Mouse (Mus musculus) left cerebral cortex, adult 18-20 months (tissue): ENCODE data around the gene Capn13. TPM values are rescaled to one million over a fixed set of nuclear protein-coding genes. Genes with fewer than 3 reads are reported as not detected.
A peak's percentile ranks its signal among the peaks of the same experiment; 100 is the strongest.

ENCODE experiments used
- DNase-seq, 2 experiments: peaks; one replicate each; pipeline ENCODE4 v3.0.0; 2021 to 2022; ENCODE audit warnings: low spot score in 2 of 2, mixed read lengths in 1 of 2
- long read RNA-seq, 2 experiments: library from polyadenylated mRNA; stranded (forward); transcript quantifications; one replicate each; pipeline ENCODE4 v2.0.0; 2021
- total RNA-seq, 2 experiments: library from RNA; stranded (reverse); gene quantifications; 2 replicates each; pipeline ENCODE4 v1.2.3; 2021

The Capn13 gene
- total RNA-seq: not detected
- long read RNA-seq, experiment 1, partial matches to known transcripts: 0 of 2 reads
- long read RNA-seq, experiment 1, other reads (novel, unspliced or antisense): 2 of 2 reads
- long read RNA-seq, experiment 2, partial matches to known transcripts: 0 of 1 reads
- long read RNA-seq, experiment 2, other reads (novel, unspliced or antisense): 1 of 1 reads

DNA sequence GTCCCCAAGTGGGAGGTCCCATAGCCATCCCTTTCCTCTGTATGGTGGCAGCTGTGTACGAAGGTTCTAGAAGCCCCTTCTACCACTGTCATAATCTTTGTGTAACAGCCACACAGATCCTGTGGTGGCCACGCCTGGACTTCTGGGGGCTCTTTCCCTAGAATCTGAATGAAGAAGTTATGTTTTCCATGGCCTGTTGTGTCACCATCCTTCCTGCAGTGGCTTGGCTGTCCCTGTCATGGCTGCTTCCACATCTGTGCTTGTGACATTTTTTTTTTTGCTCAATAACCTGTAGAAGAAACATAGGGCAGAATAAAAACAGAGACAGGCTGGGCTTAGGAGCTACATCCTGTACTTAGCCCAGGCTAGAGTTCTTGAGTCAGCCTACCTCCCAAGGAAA, at the start of gene Capn13:
Gene Capn13, minus strand, starts transcription at position 5 of the 400 bp plus-strand sequence.
- DNase-seq: no peak

GRCm38 (mm10) chr17:73449104-73449503, 48.4 kb upstream of the Capn13 start:
- DNase-seq: no peak

GRCm38 (mm10) chr17:73440798-73441197, 40.1 kb upstream of the Capn13 start:
- DNase-seq: no peak

GRCm38 (mm10) chr17:73432564-73433006, 31.9 kb upstream of the Capn13 start:
- DNase-seq: no peak

GRCm38 (mm10) chr17:73432058-73432457, 31.4 kb upstream of the Capn13 start:
- DNase-seq: no peak

DNA sequence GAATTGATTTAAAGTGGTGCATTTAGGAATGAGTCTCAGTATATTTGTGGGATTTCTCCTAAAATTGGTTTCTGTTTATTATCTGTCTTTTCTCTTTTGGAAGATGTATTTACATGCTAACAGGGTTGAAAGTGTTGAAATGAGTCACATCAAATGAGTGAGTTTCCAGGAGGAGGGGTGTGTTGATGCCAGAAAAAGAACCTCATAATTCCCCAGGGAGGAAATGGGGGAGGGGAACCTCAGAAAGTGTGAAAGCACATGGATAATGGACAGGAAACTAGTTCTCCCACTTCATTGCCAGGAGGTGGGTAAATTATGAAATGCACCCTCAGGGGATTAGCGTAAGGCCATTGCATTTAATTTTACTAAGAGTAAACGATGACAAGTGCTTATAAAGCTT, 16.7 kb upstream of the Capn13 start:
- DNase-seq: peak; percentile 9 to 10

DNA sequence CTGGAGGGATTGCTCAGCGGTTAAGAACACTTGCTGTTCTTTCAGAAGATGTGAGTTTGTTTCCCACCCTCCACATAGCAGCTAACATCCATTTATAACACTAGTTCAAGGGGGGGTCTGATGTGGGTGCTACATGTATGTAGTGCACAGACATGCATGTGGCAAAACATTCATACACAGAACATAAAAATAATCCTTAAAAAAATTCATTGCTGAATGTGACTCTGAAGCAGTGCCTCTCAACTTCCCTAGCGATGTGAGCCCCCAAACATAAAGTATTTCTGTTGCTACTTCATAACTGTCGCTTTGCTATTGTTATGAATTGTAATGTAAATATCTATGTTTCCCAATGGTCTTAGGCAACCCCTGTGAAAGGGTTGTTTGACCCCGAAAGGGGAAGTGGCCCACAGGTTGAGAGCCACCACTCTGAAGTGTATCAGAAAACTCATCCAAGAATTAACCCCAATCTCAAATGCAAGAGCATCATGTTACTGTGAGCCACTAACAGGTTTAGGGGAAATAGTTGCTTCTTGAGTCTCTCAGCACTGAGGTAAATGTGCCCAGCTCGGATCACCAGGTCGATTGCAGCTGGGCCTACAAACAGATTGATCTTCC, 15.6 kb upstream of the Capn13 start:
- no peak for DNase-seq

DNA sequence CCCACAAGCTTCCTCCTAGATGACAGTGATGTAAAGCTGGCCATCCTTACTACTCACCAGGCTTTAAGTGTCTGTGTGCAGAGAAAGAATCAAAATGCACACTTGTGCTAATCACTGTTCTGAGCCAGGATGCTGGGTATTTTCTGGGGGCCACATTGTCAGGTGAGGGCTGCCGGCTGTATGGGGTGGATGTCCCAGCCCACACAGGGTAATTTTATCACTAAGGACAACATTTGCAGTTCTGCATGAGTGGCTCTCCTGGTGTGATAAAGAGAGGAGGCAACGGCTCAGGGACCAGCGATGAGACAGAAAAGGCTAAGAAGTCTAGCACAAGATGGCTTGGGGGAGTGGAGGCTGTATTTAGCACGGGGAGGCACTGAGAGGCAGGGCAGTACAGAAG, 11.2 kb upstream of the Capn13 start:
- no peak for DNase-seq

DNA sequence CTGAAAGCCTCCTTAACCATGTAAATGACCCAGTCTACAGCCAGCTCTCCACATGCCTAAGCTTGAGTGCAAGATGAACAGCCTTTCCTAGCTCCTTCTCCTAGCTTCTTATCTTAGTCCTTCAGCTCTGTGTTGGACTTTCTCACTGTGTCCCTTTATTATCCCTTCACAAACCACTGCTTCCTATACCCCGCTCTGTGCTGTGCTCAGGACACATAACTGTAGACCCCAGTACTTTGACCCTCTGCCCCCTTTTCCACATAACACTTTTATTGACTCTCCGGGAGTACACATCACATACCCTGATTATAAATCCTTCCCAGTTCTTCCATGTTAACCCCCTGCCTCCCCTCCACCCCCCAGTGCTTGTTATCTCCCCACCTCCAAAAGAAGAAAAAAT, 606 bp upstream of the Capn13 start:
- no peak for DNase-seq

DNA sequence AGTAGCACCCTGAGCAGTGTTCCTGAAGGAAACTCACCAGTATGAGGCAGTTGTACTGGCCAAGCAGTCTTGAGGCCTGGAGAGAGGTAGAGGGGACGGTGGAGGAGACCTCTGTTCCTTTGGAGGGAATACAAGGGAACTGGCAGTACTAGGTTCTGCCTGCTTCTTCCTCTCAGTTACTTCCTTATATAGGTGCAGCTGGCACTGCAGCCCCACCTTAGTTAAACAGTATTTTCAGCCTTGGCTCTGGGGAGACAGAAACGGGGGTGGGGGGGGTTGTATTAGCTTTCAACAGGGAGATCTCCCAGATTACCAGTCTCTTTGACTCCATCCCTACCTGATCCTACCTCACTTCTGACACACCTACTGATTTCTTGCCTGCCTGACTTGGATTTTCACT, 1.5 kb downstream of the Capn13 start:
- no peak for DNase-seq

DNA sequence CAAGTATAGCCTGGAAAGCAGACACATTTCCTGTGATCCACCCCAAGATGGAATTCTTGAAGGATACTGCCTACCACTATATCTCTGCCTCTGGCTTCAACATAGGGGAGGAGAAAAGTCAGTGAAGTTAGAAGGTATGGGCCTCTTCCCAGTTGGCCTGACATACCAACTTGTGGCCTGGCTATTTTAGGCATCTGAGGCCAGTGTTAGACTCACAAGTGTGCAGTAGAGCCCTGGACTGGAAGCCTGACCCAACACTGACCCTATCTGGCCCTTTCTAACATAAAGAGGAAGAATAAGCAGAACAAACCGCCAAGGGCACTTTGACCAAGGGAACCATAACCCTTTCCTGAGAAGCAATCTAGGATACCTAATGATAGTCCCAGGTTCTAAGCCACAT, 7.3 kb downstream of the Capn13 start:
- no peak for DNase-seq

DNA sequence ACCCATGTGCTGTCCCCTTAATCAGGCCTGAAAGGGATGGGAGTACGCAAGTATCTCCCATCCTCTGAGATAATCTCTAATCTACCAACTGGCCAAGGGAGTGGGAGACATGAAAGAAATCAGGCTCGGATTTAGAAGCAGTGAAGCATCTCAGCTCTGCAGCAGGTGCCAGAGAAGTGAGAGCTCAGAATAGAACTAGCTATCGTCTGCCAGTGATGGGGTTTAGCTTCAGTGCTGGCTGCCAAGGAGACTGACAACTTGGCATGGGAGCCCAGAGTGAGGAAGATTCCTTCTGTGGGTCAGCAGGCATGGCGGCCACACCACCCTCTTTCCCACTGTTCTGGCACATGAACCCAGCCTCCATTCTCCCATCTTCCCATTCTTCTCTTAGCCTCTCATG, 8.9 kb downstream of the Capn13 start:
- peak; percentile 39 to 54 for DNase-seq

DNA sequence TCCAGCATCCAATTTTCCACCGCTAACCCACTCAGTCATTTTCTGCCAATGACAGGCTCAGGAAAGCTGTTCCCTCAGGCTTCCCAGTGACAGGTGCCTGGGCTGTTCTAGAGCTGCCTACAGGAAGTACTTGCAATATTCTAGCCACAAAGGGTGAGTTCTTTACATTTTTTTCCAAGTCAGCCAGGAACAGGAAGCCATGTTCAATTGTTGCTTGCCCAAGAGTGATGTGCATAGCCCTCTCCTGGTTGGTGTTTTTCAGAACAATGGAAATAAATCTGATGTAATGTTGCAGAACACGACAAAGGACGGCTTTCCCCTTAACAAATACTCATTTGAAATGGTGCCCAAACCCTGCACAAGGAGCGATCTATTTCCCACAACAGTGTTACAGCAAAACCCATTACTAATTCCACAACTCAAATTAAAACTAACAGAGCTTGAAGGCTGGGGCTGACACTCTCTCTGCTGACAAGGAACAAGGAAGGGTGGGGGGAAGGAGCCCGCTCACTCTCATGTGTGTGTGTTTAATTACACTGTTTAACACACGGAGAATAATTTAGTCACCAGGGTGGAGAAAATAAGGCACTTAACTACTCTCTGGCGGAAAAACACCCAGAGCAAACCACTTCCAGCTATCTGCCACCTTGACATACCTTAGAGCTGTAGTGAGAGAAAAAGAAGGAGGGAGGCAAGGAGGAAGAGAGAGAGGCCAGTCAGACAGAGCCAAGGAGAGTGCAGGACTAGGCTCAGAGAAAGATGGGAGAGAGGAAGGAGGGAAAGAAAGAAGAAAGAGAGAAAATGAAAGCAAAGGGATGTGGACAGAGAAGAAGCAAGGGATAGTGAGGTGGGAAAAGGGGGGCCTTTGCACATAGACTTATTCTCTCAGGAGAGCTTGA, 10.2 kb downstream of the Capn13 start:
- DNase-seq: no peak

- no peak for DNase-seq
Measured at GRCm38 (mm10) chr17:73389336-73389735, 11.3 kb downstream of the Capn13 start.

- peak; percentile 5 to 7 for DNase-seq
Measured at GRCm38 (mm10) chr17:73386581-73386980, 14.1 kb downstream of the Capn13 start.

GRCm38 (mm10) chr17:73385940-73386339, 14.7 kb downstream of the Capn13 start:
- no peak for DNase-seq

GRCm38 (mm10) chr17:73382327-73383014, 18.2 kb downstream of the Capn13 start:
- DNase-seq: no peak

DNA sequence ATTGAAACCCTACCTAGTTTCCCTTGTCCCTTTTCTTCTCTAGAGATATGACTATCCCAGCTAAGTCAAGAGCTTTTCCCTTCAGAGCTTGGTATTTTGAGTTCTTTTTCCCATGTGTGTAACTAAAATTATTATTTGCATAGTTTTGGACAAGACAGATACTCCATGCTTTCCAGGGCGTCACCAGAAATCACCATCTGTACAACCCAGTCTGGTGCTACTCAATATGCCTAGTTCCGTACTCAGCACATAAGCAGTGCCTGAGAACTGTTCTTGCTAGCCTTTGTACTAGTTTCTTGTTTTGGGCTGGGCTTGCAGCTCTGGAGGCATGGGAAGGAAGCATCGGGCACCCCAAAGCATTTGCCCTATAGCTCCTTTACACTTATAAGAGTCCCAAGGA, 19.0 kb downstream of the Capn13 start:
- DNase-seq: no peak

DNA sequence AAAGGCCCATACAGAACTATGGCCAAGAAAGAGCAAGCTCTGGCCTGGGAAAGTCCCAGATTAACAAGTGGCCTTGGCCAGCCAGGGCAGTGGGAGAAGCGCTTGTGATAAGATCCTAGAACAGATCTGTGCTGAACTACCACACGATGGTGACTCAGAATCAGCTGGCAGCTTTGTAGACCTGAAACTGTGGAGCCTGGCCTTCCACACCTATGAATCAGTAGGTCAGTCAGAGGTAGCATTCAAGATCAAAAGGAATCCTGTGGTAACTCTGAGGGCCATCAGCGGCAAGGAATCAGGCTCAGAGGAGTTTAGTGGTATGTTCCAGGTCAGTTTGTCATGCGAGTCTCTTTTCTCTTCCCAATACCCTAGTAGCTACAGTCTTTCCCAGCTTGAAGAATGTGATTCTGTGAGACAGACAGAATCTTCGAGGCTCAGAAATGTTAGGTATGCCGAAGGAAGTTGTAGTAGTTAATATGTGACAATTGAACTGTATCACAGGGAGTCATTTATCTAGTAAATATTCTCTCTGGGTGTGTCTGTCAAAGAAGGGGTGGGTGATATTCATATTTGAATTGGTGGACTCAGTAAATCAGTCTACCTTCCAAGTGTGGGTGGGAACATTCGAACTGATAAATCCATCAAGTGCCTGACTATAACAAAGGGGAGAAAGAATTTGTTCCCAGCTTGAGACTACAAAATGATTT, 22.7 kb downstream of the Capn13 start:
- no peak for DNase-seq

DNA sequence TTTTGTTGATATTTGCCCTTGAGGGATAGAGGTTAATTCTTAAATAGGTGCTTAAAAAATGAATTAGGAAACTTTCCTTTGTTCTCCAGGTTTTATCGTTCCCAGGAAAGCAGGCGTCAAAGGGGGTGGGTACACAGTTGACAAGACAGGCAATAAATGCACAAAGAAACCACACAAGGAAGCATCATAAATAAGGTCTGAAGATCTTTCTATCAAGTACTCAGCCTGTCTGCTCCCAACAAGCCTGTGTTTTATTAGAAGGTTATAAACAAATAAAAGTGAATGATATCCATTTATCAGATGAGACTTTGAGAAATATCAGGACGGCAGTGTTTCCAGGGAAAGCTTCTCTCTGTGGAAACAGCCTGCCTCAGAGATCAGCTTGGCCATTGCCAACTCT, 33.3 kb downstream of the Capn13 start:
- DNase-seq: no peak

- no peak for DNase-seq
Measured at GRCm38 (mm10) chr17:73361054-73361453, 39.6 kb downstream of the Capn13 start.
